Mouse (Mus musculus) CH12.LX (cell line): ENCODE data around the gene Ppp1cc. TPM values are rescaled to one million over a fixed set of nuclear protein-coding genes. Genes with fewer than 3 reads are reported as not detected.

Experiments used
- DNase-seq: peaks from one replicate; pipeline ENCODE4 v3.0.0-alpha.2; 2013; ENCODE audit errors: extremely low read depth
- H3K27ac ChIP-seq: 2 replicates; pipeline ENCODE4 v1.5.1; 2012; ENCODE audit warnings: low read depth, mild to moderate bottlenecking, control low read depth, moderate library complexity; ENCODE audit not compliant: insufficient read depth
- H3K27me3 ChIP-seq: replicated peaks from 2 replicates; pipeline ENCODE3; 2012; ENCODE audit warnings: inconsistent platforms
- H3K36me3 ChIP-seq, 2 experiments: replicated peaks in 1 of 2; 2 replicates each; pipeline versions ENCODE3 to v1.6.1; 2012; ENCODE audit warnings: inconsistent platforms in 1 of 2, low read length in 1 of 2, mild to moderate bottlenecking in 1 of 2, mixed read lengths in 1 of 2, moderate library complexity in 1 of 2; ENCODE audit not compliant: control insufficient read depth in 1 of 2, insufficient read depth in 1 of 2
- H3K4me1 ChIP-seq, 2 experiments: 2 replicates each; pipeline ENCODE4 v1.6.1; 2012; ENCODE audit warnings: inconsistent platforms in 1 of 2, moderate library complexity in 1 of 2; ENCODE audit not compliant: insufficient read depth in 2 of 2, control insufficient read depth in 1 of 2
- H3K4me2 ChIP-seq: 2 replicates; pipeline ENCODE4 v1.6.1; 2012; ENCODE audit warnings: low read depth, mild to moderate bottlenecking, control low read depth; ENCODE audit not compliant: poor library complexity, insufficient read depth, severe bottlenecking
- H3K4me3 ChIP-seq, 3 experiments: fragments of 150-350 bp in 1 of 3; sonication (generic) in 1 of 3; replicated peaks in 1 of 3; 2 replicates each; pipeline versions ENCODE3 to v1.5.1; 2011 to 2012; ENCODE audit warnings: low read depth in 2 of 3, low read length in 2 of 3, mild to moderate bottlenecking in 2 of 3, moderate library complexity in 2 of 3, control low read depth in 1 of 3, improper control_type of control experiment in 1 of 3, inconsistent platforms in 1 of 3, mixed read lengths in 1 of 3; ENCODE audit not compliant: poor library complexity in 1 of 3
- H3K79me2 ChIP-seq: replicated peaks from 2 replicates; pipeline ENCODE4 v1.6.1; 2012; ENCODE audit warnings: mild to moderate bottlenecking, moderate library complexity; ENCODE audit not compliant: control insufficient read depth, poor library complexity, insufficient read depth, severe bottlenecking; ENCODE audit errors: extremely low read depth
- H3K9ac ChIP-seq: 2 replicates; pipeline ENCODE4 v1.6.1; 2012; ENCODE audit warnings: low read depth, mild to moderate bottlenecking, control low read depth, moderate library complexity; ENCODE audit not compliant: insufficient read depth
- H3K9me3 ChIP-seq: replicated peaks from 2 replicates; pipeline ENCODE3; 2012; ENCODE audit warnings: low read length, inconsistent platforms, mixed read lengths
- CHD1 ChIP-seq: IDR thresholded peaks from 2 replicates; pipeline ENCODE4 v1.6.1; 2012; ENCODE audit warnings: low read depth, low read length, improper control_type of control experiment, inconsistent platforms
- E2F4 ChIP-seq: IDR thresholded peaks from 2 replicates; pipeline ENCODE4 v1.6.1; 2011; ENCODE audit warnings: low read depth, low read length, improper control_type of control experiment; ENCODE audit not compliant: insufficient replicate concordance
- EP300 ChIP-seq: IDR thresholded peaks from 2 replicates; pipeline ENCODE4 v1.6.1; 2011; ENCODE audit warnings: low read length, improper control_type of control experiment
- GABPA ChIP-seq: IDR thresholded peaks from 2 replicates; pipeline ENCODE4 v1.6.1; 2012; ENCODE audit warnings: low read depth, low read length, improper control_type of control experiment, inconsistent platforms; ENCODE audit not compliant: insufficient replicate concordance
- HCFC1 ChIP-seq: IDR thresholded peaks from 2 replicates; pipeline ENCODE4 v1.6.1; 2012; ENCODE audit warnings: low read depth, mild to moderate bottlenecking, inconsistent platforms, low read length, improper control_type of control experiment
- KAT2A ChIP-seq: IDR thresholded peaks from 2 replicates; pipeline ENCODE4 v1.6.1; 2012; ENCODE audit warnings: low read length, improper control_type of control experiment, inconsistent platforms; ENCODE audit not compliant: insufficient replicate concordance
- MEF2A ChIP-seq: IDR thresholded peaks from 2 replicates; pipeline ENCODE4 v1.6.1; 2014; ENCODE audit warnings: low read depth, mild to moderate bottlenecking, inconsistent platforms, low read length, improper control_type of control experiment, borderline replicate concordance
- NRF1 ChIP-seq: IDR thresholded peaks from 2 replicates; pipeline ENCODE4 v1.6.1; 2014; ENCODE audit warnings: low read depth, mild to moderate bottlenecking, inconsistent platforms, low read length, improper control_type of control experiment, moderate library complexity
- PAX5 ChIP-seq: IDR thresholded peaks from 2 replicates; pipeline ENCODE4 v1.6.1; 2012; ENCODE audit warnings: low read length, inconsistent platforms, mixed read lengths
- POLR2AphosphoS2 ChIP-seq: IDR thresholded peaks from 2 replicates; pipeline ENCODE4 v1.6.1; 2011; ENCODE audit warnings: low read depth, low read length, improper control_type of control experiment
- RAD21 ChIP-seq: IDR thresholded peaks from 2 replicates; pipeline ENCODE4 v1.6.1; 2011; ENCODE audit warnings: low read depth, mild to moderate bottlenecking, low read length, improper control_type of control experiment, moderate library complexity
- RCOR1 ChIP-seq: conservative IDR thresholded peaks from 2 replicates; pipeline ENCODE4 v1.6.1; 2012; ENCODE audit warnings: low read depth, mild to moderate bottlenecking, inconsistent platforms, low read length, improper control_type of control experiment
- SMC3 ChIP-seq: IDR thresholded peaks from 2 replicates; pipeline ENCODE4 v1.6.1; 2011; ENCODE audit warnings: low read depth, low read length, improper control_type of control experiment
- TCF12 ChIP-seq: IDR thresholded peaks from 2 replicates; pipeline ENCODE4 v1.6.1; 2014; ENCODE audit warnings: low read depth, mild to moderate bottlenecking, inconsistent platforms, low read length, improper control_type of control experiment
- USF1 ChIP-seq: IDR thresholded peaks from 2 replicates; pipeline ENCODE4 v1.6.1; 2014; ENCODE audit warnings: low read depth, mild to moderate bottlenecking, inconsistent platforms, low read length, improper control_type of control experiment
- ZMIZ1 ChIP-seq: IDR thresholded peaks from 2 replicates; pipeline ENCODE4 v1.6.1; 2012; ENCODE audit warnings: low read depth, mild to moderate bottlenecking, inconsistent platforms, low read length, improper control_type of control experiment
- dilution Hi-C: fragments of 300-500 bp; cut with MboI; formaldehyde crosslinking; loops from 2 replicates; pipeline ENCODE4 v1.14.3; 2020; ENCODE audit warnings: low sequenced_read_pairs; ENCODE audit not compliant: extremely low pct_unique_long_range_greater_than_20kb, extremely low pct_ligation_motif_present
- in situ Hi-C: fragments of 300-500 bp; cut with MboI; formaldehyde crosslinking; loops from 3 replicates; pipeline ENCODE4 v1.14.3; 2019; ENCODE audit warnings: low sequenced_read_pairs, low pct_ligation_motif_present, low pct_unique_long_range_greater_than_20kb, mixed read lengths
- polyA plus RNA-seq: library from polyadenylated mRNA; unstranded; fragments of >175 nt; gene quantifications from 2 replicates; pipeline ENCODE4 v1.2.1, GENCODE M21; 2012; ENCODE audit warnings: low read depth; ENCODE audit not compliant: insufficient read length
- total RNA-seq, 2 experiments: library from RNA; depleted of rRNA; stranded (reverse); fragments of 300-350 nt in 1 of 2; fragments of >200 nt in 1 of 2; gene quantifications; 2 replicates each; pipeline ENCODE4 v1.2.3; 2012 to 2014

Ppp1cc gene
- total and polyA plus RNA-seq, 3 experiments, result 191 to 406 (median 358) TPM

DNA sequence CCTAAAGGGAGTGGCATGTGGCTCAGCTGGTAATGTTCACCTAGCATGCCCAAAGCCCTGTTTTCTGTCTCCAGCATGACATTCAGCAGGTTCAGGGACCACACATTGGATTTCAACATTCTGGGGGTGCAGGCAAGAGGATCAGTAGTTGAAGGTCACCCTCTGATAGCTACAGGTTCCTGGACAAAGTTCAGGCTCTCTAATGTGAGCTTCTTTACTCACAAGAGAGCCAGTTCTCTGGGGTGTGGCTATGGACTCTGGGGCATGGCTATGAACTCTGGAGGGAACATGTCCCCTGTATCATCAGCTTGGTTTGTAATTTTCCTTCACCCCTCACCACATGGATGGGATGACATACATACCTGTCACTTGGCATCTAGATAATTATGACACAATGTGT lies 2.5 kb upstream of the Ppp1cc start:
- Histone ChIP-seq H3K9ac (no peak overlapping the region), H3K9me3 (no peaks in the 10 kb centered on the region), H3K4me1 (peaks cover 0 to 31% of the 10 kb centered on the region in 2 experiments; a peak in 2 of 4 replicates), H3K27me3 (peaks cover 4% of the 10 kb centered on the region), H3K4me3 (no peak overlapping the region)
- in situ Hi-C loops, result no loop called here
- TF ChIP-seq NRF1, result no peak
- TF ChIP-seq GABPA, result no peak
- no peak for TF ChIP-seq MEF2A
- TF ChIP-seq E2F4, result no peak
- TF ChIP-seq KAT2A, result no peak
- no peak for TF ChIP-seq EP300
- no peak for TF ChIP-seq USF1
- no peak for TF ChIP-seq TCF12
- TF ChIP-seq HCFC1, result no peak
- TF ChIP-seq, all 38 proteins: peak for 0
- peaks cover 23% of the 10 kb centered on the region for H3K79me2 ChIP-seq
- no peak overlapping the region for H3K4me2 ChIP-seq
- no peak for DNase-seq
- dilution Hi-C loops, result no loop called here
- peaks cover under 1 to 10% of the 10 kb centered on the region in 2 experiments for H3K36me3 ChIP-seq
- no peak overlapping the region for H3K27ac ChIP-seq

DNA sequence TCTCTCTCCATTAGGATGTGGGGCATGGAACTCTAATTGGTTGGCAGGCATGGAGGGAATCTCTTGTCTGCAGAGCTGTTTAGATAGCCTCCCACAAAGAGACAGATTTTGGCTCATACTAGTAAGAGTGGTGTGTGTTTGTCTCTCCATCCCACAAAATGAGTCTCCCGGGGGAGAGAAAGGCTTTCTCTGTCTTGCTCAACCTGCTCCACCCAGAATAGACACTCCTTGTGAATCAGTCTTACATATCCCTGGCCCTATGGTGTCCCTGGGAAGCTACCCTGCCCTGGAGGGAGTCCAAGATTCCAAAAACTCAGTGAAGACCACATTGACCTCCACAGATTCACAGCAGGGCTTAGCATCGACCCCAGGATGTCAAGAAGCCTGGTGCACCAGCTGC lies 1.6 kb upstream of the Ppp1cc start:
- Histone ChIP-seq H3K4me3 (no peak overlapping the region), H3K79me2 (peaks cover 32% of the 10 kb centered on the region), H3K9me3 (no peaks in the 10 kb centered on the region), H3K4me1 (peaks cover 3 to 34% of the 10 kb centered on the region in 2 experiments), H3K9ac (no peak overlapping the region), H3K27me3 (peaks cover 4% of the 10 kb centered on the region), H3K4me2 (no peak overlapping the region), H3K36me3 (peaks cover 8 to 19% of the 10 kb centered on the region in 2 experiments), H3K27ac (no peak overlapping the region)
- in situ Hi-C loops (no loop called here), dilution Hi-C loops (no loop called here)
- TF ChIP-seq ZMIZ1, result no peak
- TF ChIP-seq HCFC1, result no peak
- TF ChIP-seq SMC3, result no peak
- TF ChIP-seq CHD1, result no peak
- TF ChIP-seq PAX5, result no peak
- no peak for TF ChIP-seq POLR2AphosphoS2
- TF ChIP-seq E2F4, result no peak
- no peak for TF ChIP-seq RAD21
- no peak for TF ChIP-seq RCOR1
- TF ChIP-seq KAT2A, result no peak
- no peak for DNase-seq
